In genomic region chr5:25077873-25078651, GRCm38 (mm10) we compare ENCODE assay signal across 22 mouse cellular contexts. TPM values are rescaled to one million over a fixed set of nuclear protein-coding genes. Genes with fewer than 3 reads are reported as not detected.
DNase-seq lines count a peak whose midpoint lies in the region; ATAC-seq and TF ChIP-seq lines count a peak whose summit lies in the region.
"Had no signal": no experiment of that assay in that cellular context is flagged by ENCODE, and none has a peak within 500 bp of the region (broad histone marks: within the 10 kb centered on the region; RNA-seq: fewer than 3 reads in every experiment).

No protein-coding gene starts in this region.

- no peak for DNase-seq in embryonic facial prominence, embryonic 10.5 days (ENCODE audit: low spot score)
- DNase-seq in kidney, postnatal 0 days (ENCODE audit: low spot score), result peak; percentile 49
- DNase-seq in kidney, postnatal 4 days, result no peak
- no peak for DNase-seq in midbrain, embryonic 10.5 days (ENCODE audit: low spot score)
- DNase-seq in midbrain, embryonic 11.5 days (ENCODE audit: low spot score, missing footprints), result no peak
- no peak for DNase-seq in liver
- DNase-seq: adrenal gland, postnatal 14 days; cerebellum, adult 2 months; cerebellum, postnatal 25 days; retina, postnatal 1 day; right cerebral cortex, postnatal 25 days; thymus, postnatal 14 days had no signal

- H3K27ac ChIP-seq in embryonic facial prominence, embryonic 12.5 days, result no peak overlapping the region
- no peak overlapping the region for H3K27ac ChIP-seq in embryonic facial prominence, embryonic 10.5 days (replicated peaks)
- no peak overlapping the region for H3K27ac ChIP-seq in kidney, postnatal 0 days
- H3K27ac ChIP-seq in midbrain, embryonic 10.5 days (replicated peaks), result 0 out of 2 replicates have a peak overlapping the region, but pooled peaks have one; percentile 17
- no peak overlapping the region for H3K27ac ChIP-seq in midbrain, embryonic 11.5 days (ENCODE audit: low read depth, low read length)
- peak overlapping the region; percentile 62 for H3K27ac ChIP-seq in neural tube, embryonic 13.5 days (replicated peaks)
- H3K27ac ChIP-seq: hindbrain, embryonic 13.5 days; liver, embryonic 15.5 days; lung, embryonic 15.5 days; macrophage; midbrain, embryonic 12.5 days had no signal

- H3K9ac ChIP-seq in embryonic facial prominence, embryonic 12.5 days, result peak overlapping the region; percentile 10; the same call in 1 of the 2 replicates
- H3K9ac ChIP-seq in kidney, postnatal 0 days (ENCODE audit: low read depth, low read length), result no peak overlapping the region
- H3K9ac ChIP-seq in midbrain, embryonic 11.5 days (ENCODE audit: low read length), result no peak overlapping the region
- H3K9ac ChIP-seq in neural tube, embryonic 13.5 days, result no peak overlapping the region
- H3K9ac ChIP-seq: liver, embryonic 15.5 days; lung, embryonic 15.5 days; midbrain, embryonic 12.5 days had no signal

- no peak for ATAC-seq in embryonic facial prominence, embryonic 12.5 days (ENCODE audit: insufficient number of reproducible peaks, insufficient read depth, low FRiP score, low TSS enrichment)
- no peak for ATAC-seq in kidney, postnatal 0 days (replicated peaks; ENCODE audit: low FRiP score, low read depth)
- no peak for ATAC-seq in midbrain, embryonic 11.5 days (ENCODE audit: low FRiP score)
- peak; percentile 85 for ATAC-seq in neural tube, embryonic 13.5 days (ENCODE audit: low read depth)
- ATAC-seq: forebrain, embryonic 14.5 days; intestine, embryonic 16.5 days had no signal

- no peaks in the 10 kb centered on the region for H3K9me3 ChIP-seq in embryonic facial prominence, embryonic 12.5 days
- no peaks in the 10 kb centered on the region for H3K9me3 ChIP-seq in embryonic facial prominence, embryonic 10.5 days
- H3K9me3 ChIP-seq in kidney, postnatal 0 days (replicated peaks; ENCODE audit: low read length), result no peaks in the 10 kb centered on the region
- no peaks in the 10 kb centered on the region for H3K9me3 ChIP-seq in midbrain, embryonic 10.5 days (replicated peaks)
- no peaks in the 10 kb centered on the region for H3K9me3 ChIP-seq in midbrain, embryonic 11.5 days (ENCODE audit: control insufficient read depth, low read length)
- no peaks in the 10 kb centered on the region for H3K9me3 ChIP-seq in neural tube, embryonic 13.5 days
- H3K9me3 ChIP-seq: hindbrain, embryonic 13.5 days; liver, embryonic 15.5 days; lung, embryonic 15.5 days; midbrain, embryonic 12.5 days had no signal

- H3K27me3 ChIP-seq in embryonic facial prominence, embryonic 12.5 days, result no peaks in the 10 kb centered on the region
- no peaks in the 10 kb centered on the region for H3K27me3 ChIP-seq in embryonic facial prominence, embryonic 10.5 days (replicated peaks; ENCODE audit: low read depth, poor library complexity, severe bottlenecking)
- no peaks in the 10 kb centered on the region for H3K27me3 ChIP-seq in kidney, postnatal 0 days (ENCODE audit: insufficient read depth, low read length)
- no peaks in the 10 kb centered on the region for H3K27me3 ChIP-seq in midbrain, embryonic 10.5 days (ENCODE audit: low read depth, poor library complexity, severe bottlenecking)
- no peaks in the 10 kb centered on the region for H3K27me3 ChIP-seq in midbrain, embryonic 11.5 days (ENCODE audit: control insufficient read depth, insufficient read depth, low read length)
- peaks cover 2% of the 10 kb centered on the region; the same call in 1 of the 2 replicates for H3K27me3 ChIP-seq in neural tube, embryonic 13.5 days
- H3K27me3 ChIP-seq: hindbrain, embryonic 13.5 days; liver, embryonic 15.5 days; lung, embryonic 15.5 days; midbrain, embryonic 12.5 days had no signal

- H3K4me3 ChIP-seq in embryonic facial prominence, embryonic 12.5 days, result no peak overlapping the region
- no peak overlapping the region for H3K4me3 ChIP-seq in embryonic facial prominence, embryonic 10.5 days
- H3K4me3 ChIP-seq in kidney, postnatal 0 days (replicated peaks; ENCODE audit: low read depth, low read length), result no peak overlapping the region
- no peak overlapping the region for H3K4me3 ChIP-seq in midbrain, embryonic 10.5 days
- H3K4me3 ChIP-seq in midbrain, embryonic 11.5 days (ENCODE audit: low read depth, low read length), result no peak overlapping the region
- no peak overlapping the region for H3K4me3 ChIP-seq in neural tube, embryonic 13.5 days
- H3K4me3 ChIP-seq: hindbrain, embryonic 13.5 days; liver, embryonic 15.5 days; lung, embryonic 15.5 days; midbrain, embryonic 12.5 days; myocyte had no signal

- H3K4me1 ChIP-seq in embryonic facial prominence, embryonic 12.5 days, result no peaks in the 10 kb centered on the region
- H3K4me1 ChIP-seq in embryonic facial prominence, embryonic 10.5 days, result 0 out of 2 replicates have a peak, but pooled peaks cover 3% of the 10 kb centered on the region
- 0 out of 2 replicates have a peak, but pooled peaks cover 8% of the 10 kb centered on the region for H3K4me1 ChIP-seq in kidney, postnatal 0 days (replicated peaks; ENCODE audit: insufficient read depth, low read length)
- peaks cover 5% of the 10 kb centered on the region; the same call in 1 of the 2 replicates for H3K4me1 ChIP-seq in midbrain, embryonic 10.5 days
- H3K4me1 ChIP-seq in midbrain, embryonic 11.5 days (ENCODE audit: control insufficient read depth, insufficient read depth, low read length), result no peaks in the 10 kb centered on the region
- peaks cover 17% of the 10 kb centered on the region for H3K4me1 ChIP-seq in neural tube, embryonic 13.5 days (replicated peaks)
- H3K4me1 ChIP-seq: liver, embryonic 15.5 days; lung, embryonic 15.5 days; midbrain, embryonic 12.5 days had no signal

- TF ChIP-seq CTCF in kidney, postnatal 0 days (IDR thresholded peaks at IDR 0.05; ENCODE audit: low read depth), result no peak

- H3K36me3 ChIP-seq in embryonic facial prominence, embryonic 12.5 days, result no peaks in the 10 kb centered on the region
- H3K36me3 ChIP-seq in embryonic facial prominence, embryonic 10.5 days (replicated peaks), result no peaks in the 10 kb centered on the region
- H3K36me3 ChIP-seq in kidney, postnatal 0 days (ENCODE audit: insufficient read depth, low read length), result no peaks in the 10 kb centered on the region
- no peaks in the 10 kb centered on the region for H3K36me3 ChIP-seq in midbrain, embryonic 10.5 days
- no peaks in the 10 kb centered on the region for H3K36me3 ChIP-seq in midbrain, embryonic 11.5 days (ENCODE audit: control insufficient read depth, insufficient read depth, low read length)
- H3K36me3 ChIP-seq in neural tube, embryonic 13.5 days, result no peaks in the 10 kb centered on the region
- H3K36me3 ChIP-seq: hindbrain, embryonic 13.5 days; liver, embryonic 15.5 days; lung, embryonic 15.5 days; midbrain, embryonic 12.5 days had no signal

- 72% methylated on average over 8 of the region's 8 CpGs for WGBS in embryonic facial prominence, embryonic 12.5 days
- 75% methylated on average over 8 of the region's 8 CpGs for WGBS in embryonic facial prominence, embryonic 10.5 days
- 50% methylated on average over 8 of the region's 8 CpGs for WGBS in kidney, postnatal 0 days
- WGBS in midbrain, embryonic 10.5 days, result 77% methylated on average over 8 of the region's 8 CpGs
- WGBS in midbrain, embryonic 11.5 days, result 71% methylated on average over 8 of the region's 8 CpGs
- WGBS in neural tube, embryonic 13.5 days, result 38% methylated on average over 8 of the region's 8 CpGs

- H3K4me2 ChIP-seq in embryonic facial prominence, embryonic 12.5 days (replicated peaks), result no peak overlapping the region
- H3K4me2 ChIP-seq in kidney, postnatal 0 days (ENCODE audit: low read length), result no peak overlapping the region
- no peak overlapping the region for H3K4me2 ChIP-seq in midbrain, embryonic 11.5 days
- H3K4me2 ChIP-seq in neural tube, embryonic 13.5 days, result no peak overlapping the region
- H3K4me2 ChIP-seq: hindbrain, embryonic 13.5 days; liver, embryonic 15.5 days; lung, embryonic 15.5 days; midbrain, embryonic 12.5 days had no signal

RNA-seq across cellular contexts. Expression of gene Prkag2, which starts 22.4 kb away (rescaled TPM):
- 31.8 and 32.2 TPM in 2 replicates for polyA plus RNA-seq in embryonic facial prominence, embryonic 12.5 days (2016; fragmentation: Nextera tagmentation; extraction: Ambion mirVana)
- 38.2 and 39.5 TPM in 2 replicates for polyA plus RNA-seq in embryonic facial prominence, embryonic 10.5 days (2016; fragmentation: Nextera tagmentation; extraction: Ambion mirVana)
- polyA plus RNA-seq in kidney, postnatal 0 days (2015; fragmentation: Nextera tagmentation; extraction: Ambion mirVana), result 36.4 and 39.4 TPM in 2 replicates
- polyA plus RNA-seq in midbrain, embryonic 10.5 days (2016; fragmentation: Nextera tagmentation; extraction: Ambion mirVana), result 48.7 and 49.6 TPM in 2 replicates
- 59.8 and 62.1 TPM in 2 replicates for polyA plus RNA-seq in midbrain, embryonic 11.5 days (2014; fragmentation: Nextera tagmentation; extraction: Ambion mirVana)
- 76.5 and 85.1 TPM in 2 replicates for polyA plus RNA-seq in neural tube, embryonic 13.5 days (2015; fragmentation: Nextera tagmentation; extraction: Ambion mirVana)

Comparison
In these comparisons a context has a peak if more than half of its experiments do, and no peak if none do; other contexts are left out.
1. H3K27ac ChIP-seq: peak in midbrain, embryonic 10.5 days (single experiment) and neural tube, embryonic 13.5 days (single experiment); none in embryonic facial prominence, embryonic 12.5 days (single experiment), embryonic facial prominence, embryonic 10.5 days (single experiment), kidney, postnatal 0 days (single experiment) and midbrain, embryonic 11.5 days (single experiment).